Mouse (Mus musculus): ENCODE data around the gene Gm3776. TPM values are rescaled to one million over a fixed set of nuclear protein-coding genes. Genes with fewer than 3 reads are reported as not detected.
"Not testable (repeated sequence)": the region's sequence is repeated elsewhere in the genome, so short reads cannot be mapped to it uniquely, and the experiment has no call there.

Gene Gm3776
- polyA plus RNA-seq, 1 experiment from 2014 or later, result not detected

GRCm38 (mm10) chr9:78293683-78294082, 36.8 kb downstream of the Gm3776 start:
- 27% methylated on average over 1 of the region's 1 CpGs for WGBS (ENCODE audit: insufficient replicate concordance)
- not testable (repeated sequence) for ATAC-seq (ENCODE audit: low read depth); H3K9me3 ChIP-seq (replicated peaks); H3K4me3 ChIP-seq (replicated peaks); H3K27me3 ChIP-seq; DNase-seq; H3K4me1 ChIP-seq (replicated peaks); H3K4me2 ChIP-seq; H3K27ac ChIP-seq; H3K36me3 ChIP-seq; H3K9ac ChIP-seq

GRCm38 (mm10) chr9:78294781-78295180, 37.9 kb downstream of the Gm3776 start:
- H3K4me1 ChIP-seq (replicated peaks), result not testable (repeated sequence)
- 63% methylated on average over 7 of the region's 7 CpGs for WGBS (ENCODE audit: insufficient replicate concordance)

GRCm38 (mm10) chr9:78296089-78296488, 39.2 kb downstream of the Gm3776 start:
- H3K9ac ChIP-seq; H3K4me2 ChIP-seq; ATAC-seq (ENCODE audit: low read depth); H3K36me3 ChIP-seq; H3K27ac ChIP-seq; H3K9me3 ChIP-seq (replicated peaks); H3K4me1 ChIP-seq (replicated peaks); H3K27me3 ChIP-seq; H3K4me3 ChIP-seq (replicated peaks): not testable (repeated sequence)
- WGBS (ENCODE audit: insufficient replicate concordance), result 9% methylated on average over 6 of the region's 6 CpGs
- DNase-seq, result peak; percentile 34

More at GRCm38 (mm10) chr9:78294781-78295180, 37.9 kb downstream of the Gm3776 start:
- not testable (repeated sequence) for ATAC-seq (ENCODE audit: low read depth); H3K4me3 ChIP-seq (replicated peaks); H3K4me2 ChIP-seq; H3K27ac ChIP-seq; H3K36me3 ChIP-seq; DNase-seq; H3K27me3 ChIP-seq; H3K9me3 ChIP-seq (replicated peaks); H3K9ac ChIP-seq

- 54% methylated on average over 1 of the region's 1 CpGs for WGBS (ENCODE audit: insufficient replicate concordance)
- H3K27me3 ChIP-seq, result no peaks in the 10 kb centered on the region
- H3K9ac ChIP-seq, result no peak overlapping the region
- no peak for ATAC-seq (ENCODE audit: low read depth)
- no peaks in the 10 kb centered on the region for H3K9me3 ChIP-seq (replicated peaks)
- no peak overlapping the region for H3K4me3 ChIP-seq (replicated peaks)
- H3K36me3 ChIP-seq, result no peaks in the 10 kb centered on the region
- no peak for DNase-seq
- no peaks in the 10 kb centered on the region for H3K4me1 ChIP-seq (replicated peaks)
- H3K27ac ChIP-seq, result no peak overlapping the region
- no peak overlapping the region for H3K4me2 ChIP-seq
These were observed 41.3 kb downstream of the Gm3776 start for GRCm38 (mm10) chr9:78298232-78298631.

- H3K36me3 ChIP-seq; H3K27me3 ChIP-seq; DNase-seq; H3K4me2 ChIP-seq; ATAC-seq (ENCODE audit: low read depth); H3K9me3 ChIP-seq (replicated peaks); H3K9ac ChIP-seq; H3K4me3 ChIP-seq (replicated peaks); H3K4me1 ChIP-seq (replicated peaks); H3K27ac ChIP-seq: not testable (repeated sequence)
- 48% methylated on average over 1 of the region's 1 CpGs for WGBS (ENCODE audit: insufficient replicate concordance)
These were observed 42.2 kb downstream of the Gm3776 start for GRCm38 (mm10) chr9:78299143-78299542.

GRCm38 (mm10) chr9:78308122-78308521, 51.2 kb downstream of the Gm3776 start:
- not testable (repeated sequence) for DNase-seq; H3K9ac ChIP-seq; H3K9me3 ChIP-seq (replicated peaks); H3K4me1 ChIP-seq (replicated peaks); H3K4me2 ChIP-seq; H3K36me3 ChIP-seq; H3K27ac ChIP-seq; H3K4me3 ChIP-seq (replicated peaks); H3K27me3 ChIP-seq; ATAC-seq (ENCODE audit: low read depth)
- whole genome bisulfite sequencing (ENCODE audit: insufficient replicate concordance), result 54% methylated on average over 3 of the region's 3 CpGs

GRCm38 (mm10) chr9:78314696-78315095, 57.8 kb downstream of the Gm3776 start, which contains the start of gene Omt2a:
Gene Omt2a, minus strand, starts transcription at chr9:78314796.
- no peak for DNase-seq
- 45% methylated on average over 2 of the region's 2 CpGs for WGBS (ENCODE audit: insufficient replicate concordance)
- no peak within 1 kb of the TSS for H3K4me2 ChIP-seq
- no peak for ATAC-seq (ENCODE audit: low read depth)
- H3K36me3 ChIP-seq, result no peaks in the 10 kb centered on the region
- H3K27me3 ChIP-seq, result no peaks in the 10 kb centered on the region
- H3K27ac ChIP-seq, result no peak within 1 kb of the TSS
- H3K9ac ChIP-seq, result no peak within 1 kb of the TSS
- no peaks in the 10 kb centered on the region for H3K9me3 ChIP-seq (replicated peaks)
- H3K4me3 ChIP-seq (replicated peaks), result no peak within 1 kb of the TSS
- no peaks in the 10 kb centered on the region for H3K4me1 ChIP-seq (replicated peaks)

Other genes starting within 250 kb of the Gm3776 start
- gene Gcm1, start 205.2 kb upstream of the Gm3776 start, polyA plus RNA-seq (2015; fragmentation: Nextera tagmentation; extraction: Ambion mirVana), result not detected in 2 replicates
- gene Fbxo9, start 148.1 kb upstream of the Gm3776 start, polyA plus RNA-seq (2015; fragmentation: Nextera tagmentation; extraction: Ambion mirVana), result 68.7 and 72.5 TPM in 2 replicates
- 4.7 and 6.7 TPM in 2 replicates for gene Ick, start 147.9 kb upstream of the Gm3776 start, polyA plus RNA-seq (2015; fragmentation: Nextera tagmentation; extraction: Ambion mirVana)
- 23.3 and 27.8 TPM in 2 replicates for gene Gsta4, start 74.4 kb upstream of the Gm3776 start, polyA plus RNA-seq (2015; fragmentation: Nextera tagmentation; extraction: Ambion mirVana)
- gene Gsta1, start 26.5 kb upstream of the Gm3776 start, polyA plus RNA-seq (2015; fragmentation: Nextera tagmentation; extraction: Ambion mirVana), result 0.17 TPM in 1 of 2 replicates, not detected in the other
- gene Gm10639, start 32.8 kb downstream of the Gm3776 start, polyA plus RNA-seq (2015; fragmentation: Nextera tagmentation; extraction: Ambion mirVana), result not detected in 2 replicates
- gene Omt2a, start 57.7 kb downstream of the Gm3776 start, polyA plus RNA-seq (2015; fragmentation: Nextera tagmentation; extraction: Ambion mirVana), result not detected in 2 replicates
- not detected in 2 replicates for gene Omt2b, start 70.5 kb downstream of the Gm3776 start, polyA plus RNA-seq (2015; fragmentation: Nextera tagmentation; extraction: Ambion mirVana)
- 0.23 TPM in 1 of 2 replicates, not detected in the other for gene Gsta2, start 98.7 kb downstream of the Gm3776 start, polyA plus RNA-seq (2015; fragmentation: Nextera tagmentation; extraction: Ambion mirVana)
- not detected in 2 replicates for gene Dppa5a, start 111.0 kb downstream of the Gm3776 start, polyA plus RNA-seq (2015; fragmentation: Nextera tagmentation; extraction: Ambion mirVana)
- gene Ooep, start 121.6 kb downstream of the Gm3776 start, polyA plus RNA-seq (2015; fragmentation: Nextera tagmentation; extraction: Ambion mirVana), result 0.08 and 0.12 TPM in 2 replicates
- not detected in 2 replicates for gene Ddx43, start 138.6 kb downstream of the Gm3776 start, polyA plus RNA-seq (2015; fragmentation: Nextera tagmentation; extraction: Ambion mirVana)
- 1.0 TPM in 2 replicates for gene Cgas, start 186.1 kb downstream of the Gm3776 start, polyA plus RNA-seq (2015; fragmentation: Nextera tagmentation; extraction: Ambion mirVana)
- 23.4 and 25.9 TPM in 2 replicates for gene Mto1, start 191.1 kb downstream of the Gm3776 start, polyA plus RNA-seq (2015; fragmentation: Nextera tagmentation; extraction: Ambion mirVana)
- 0.33 and 0.64 TPM in 2 replicates for gene Gm17324, start 191.7 kb downstream of the Gm3776 start, polyA plus RNA-seq (2015; fragmentation: Nextera tagmentation; extraction: Ambion mirVana)
- gene Eef1a1, start 232.0 kb downstream of the Gm3776 start, polyA plus RNA-seq (2015; fragmentation: Nextera tagmentation; extraction: Ambion mirVana), result 2,607 and 2,711 TPM in 2 replicates

Measured in liver, embryonic 13.5 days (tissue).